Mouse (Mus musculus) stomach, postnatal 0 days (tissue): ENCODE measurements around the gene Pelp1. TPM values are rescaled to one million over a fixed set of nuclear protein-coding genes. Genes with fewer than 3 reads are reported as not detected.
"Not testable (repeated sequence)": the region's sequence is repeated elsewhere in the genome, so short reads cannot be mapped to it uniquely, and the experiment has no call there.

Experiments
- ATAC-seq: fragments of 200-750 bp; cut with Nextera tagmentation; 2 replicates; pipeline ENCODE4 v1.8.0; 2017; ENCODE audit not compliant: low FRiP score, low TSS enrichment
- DNase-seq: peaks from one replicate; pipeline ENCODE4 v3.0.0-alpha.2; 2016; ENCODE audit warnings: low spot score
- H3K27ac ChIP-seq: fragments of 300-500 bp; sonication (generic); replicated peaks from 2 replicates; pipeline ENCODE4 v1.5.1; 2014; ENCODE audit warnings: mild to moderate bottlenecking, control low read depth
- H3K27me3 ChIP-seq: fragments of 300-500 bp; sonication (generic); 2 replicates; pipeline ENCODE4 v1.6.1; 2014; ENCODE audit warnings: low read length; ENCODE audit not compliant: control insufficient read depth, insufficient read depth
- H3K36me3 ChIP-seq: fragments of 300-500 bp; sonication (generic); 2 replicates; pipeline ENCODE4 v1.6.1; 2014; ENCODE audit warnings: low read length, mixed read lengths; ENCODE audit not compliant: control insufficient read depth, insufficient read depth
- H3K4me1 ChIP-seq: fragments of 300-500 bp; sonication (generic); replicated peaks from 2 replicates; pipeline ENCODE4 v1.6.1; 2014; ENCODE audit warnings: antibody characterized with exemption; ENCODE audit not compliant: control insufficient read depth, insufficient read depth
- H3K4me2 ChIP-seq: fragments of 300-500 bp; sonication (generic); replicated peaks from 2 replicates; pipeline ENCODE4 v1.6.1; 2014; ENCODE audit warnings: low read depth, mild to moderate bottlenecking, control low read depth, moderate library complexity
- H3K4me3 ChIP-seq: fragments of 300-500 bp; sonication (generic); 2 replicates; pipeline ENCODE4 v1.5.1; 2014; ENCODE audit warnings: low read depth, low read length, control low read depth
- H3K9ac ChIP-seq: fragments of 300-500 bp; sonication (generic); 2 replicates; pipeline ENCODE4 v1.6.1; 2014; ENCODE audit warnings: mild to moderate bottlenecking, low read length, control low read depth, mixed read lengths
- H3K9me3 ChIP-seq: fragments of 300-500 bp; sonication (generic); 2 replicates; pipeline ENCODE4 v1.6.1; 2016; ENCODE audit warnings: low read length; ENCODE audit not compliant: control insufficient read depth
- CTCF ChIP-seq: IDR thresholded peaks from 2 replicates; pipeline ENCODE4 v1.5.1; 2016; ENCODE audit warnings: antibody characterized with exemption, low read depth, mild to moderate bottlenecking, moderate library complexity
- EP300 ChIP-seq: optimal IDR thresholded peaks from 2 replicates; pipeline ENCODE3; 2016; ENCODE audit warnings: antibody characterized with exemption
- WGBS: fragments of 180-500 bp; shearing (Covaris S2); extraction: QIAGEN DNeasy Blood & Tissue Kit; methylation state at CpG from one replicate; pipeline ENCODE4 v1.1.7; 2014; 5-methylcytosine and 5-hydroxymethylcytosine counted together
- polyA plus RNA-seq: library from polyadenylated mRNA; unstranded; fragments of >200 nt; fragmentation: Nextera tagmentation; extraction: Ambion mirVana; gene quantifications from 2 replicates; pipeline ENCODE4 v1.2.1, GENCODE M21; 2015

The Pelp1 gene
- polyA plus RNA-seq, 1 experiment from 2014 or later = 10.4 TPM

DNA sequence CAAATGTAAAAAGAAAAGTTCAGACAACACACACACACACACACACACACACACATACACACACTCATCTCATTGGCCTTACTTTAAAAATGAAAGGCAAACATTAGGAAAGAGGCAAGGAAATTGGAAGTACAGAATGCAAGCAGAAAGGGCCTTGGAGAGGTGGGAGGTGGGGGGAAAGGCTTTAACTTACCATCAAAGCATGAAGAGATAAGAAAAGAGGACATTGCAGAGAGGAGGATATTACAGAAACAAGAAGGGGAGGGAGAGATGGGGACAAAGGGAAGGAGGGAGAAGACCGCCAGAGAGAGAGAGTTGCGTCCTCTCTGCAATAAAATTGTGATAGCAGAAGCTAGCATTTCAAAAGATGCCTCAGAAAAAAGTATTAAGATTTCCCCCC is 28.5 kb downstream of the Pelp1 start:
- H3K4me3 ChIP-seq = no peak overlapping the region
- H3K4me1 ChIP-seq = no peaks in the 10 kb centered on the region
- 93% methylated on average over 2 of the region's 2 CpGs for WGBS
- TF ChIP-seq CTCF (no peak), EP300 (no peak)
- H3K27me3 ChIP-seq = no peaks in the 10 kb centered on the region
- no peaks in the 10 kb centered on the region for H3K9me3 ChIP-seq
- no peak for ATAC-seq
- H3K4me2 ChIP-seq = no peak overlapping the region
- no peaks in the 10 kb centered on the region for H3K36me3 ChIP-seq
- H3K27ac ChIP-seq = no peak overlapping the region
- no peak for DNase-seq
- H3K9ac ChIP-seq = no peak overlapping the region

DNA sequence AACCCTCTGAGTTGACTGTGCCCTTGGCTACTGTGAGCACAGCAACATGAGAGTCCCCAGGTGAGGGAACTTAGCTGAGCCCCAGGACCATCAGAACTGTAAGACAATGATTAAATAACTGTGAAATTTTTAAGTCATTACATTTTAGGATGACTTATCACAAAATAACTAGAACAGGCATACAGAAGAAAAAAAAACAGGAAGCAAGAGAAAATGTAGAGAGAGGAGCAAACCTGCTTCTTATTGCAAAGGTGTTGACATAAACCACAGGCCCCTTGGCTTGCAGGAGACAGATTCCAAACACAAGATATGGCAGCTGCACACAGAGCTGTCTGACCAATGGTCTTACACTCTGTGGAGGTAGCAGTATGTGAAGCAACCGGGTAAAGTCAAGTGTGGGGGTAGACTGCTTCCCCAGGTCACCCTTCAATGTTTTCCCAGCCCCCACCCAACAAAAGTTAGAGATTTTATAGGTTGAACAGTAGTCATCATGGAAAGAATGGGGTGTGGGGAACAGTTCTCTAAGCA is 29.3 kb downstream of the Pelp1 start:
- no peak for ATAC-seq
- no peak for TF ChIP-seq EP300
- no peak for TF ChIP-seq CTCF
- no peaks in the 10 kb centered on the region for H3K4me1 ChIP-seq
- no peaks in the 10 kb centered on the region for H3K9me3 ChIP-seq
- H3K36me3 ChIP-seq = no peaks in the 10 kb centered on the region
- H3K27me3 ChIP-seq = no peaks in the 10 kb centered on the region
- H3K4me2 ChIP-seq = no peak overlapping the region
- H3K9ac ChIP-seq = no peak overlapping the region
- 40% methylated on average over 1 of the region's 1 CpGs for WGBS
- no peak for DNase-seq
- no peak overlapping the region for H3K27ac ChIP-seq
- H3K4me3 ChIP-seq = no peak overlapping the region

DNA sequence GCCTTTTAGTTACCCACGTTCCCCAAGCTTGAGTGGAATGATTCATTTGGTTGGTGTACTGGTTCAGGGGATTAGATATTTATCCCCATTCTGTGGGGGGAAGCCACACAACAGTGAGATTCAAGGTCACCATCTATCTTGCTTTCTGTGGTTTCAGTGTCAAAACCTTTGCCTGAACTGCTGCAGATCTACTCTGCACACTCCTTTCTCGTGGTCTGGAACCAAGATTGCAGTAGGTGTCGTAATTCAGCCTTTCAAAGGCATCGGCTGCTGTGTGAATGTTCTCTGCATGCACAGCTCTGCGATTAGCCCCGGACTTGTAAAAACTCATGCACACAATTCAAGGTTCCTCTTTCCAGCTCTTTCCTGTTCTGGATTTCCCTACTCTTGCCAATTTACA is 33.8 kb downstream of the Pelp1 start:
- Histone ChIP-seq H3K27me3 (no peaks in the 10 kb centered on the region), H3K9me3 (no peaks in the 10 kb centered on the region), H3K9ac (no peak overlapping the region), H3K4me1 (no peaks in the 10 kb centered on the region), H3K4me3 (no peak overlapping the region), H3K4me2 (no peak overlapping the region), H3K36me3 (no peaks in the 10 kb centered on the region), H3K27ac (no peak overlapping the region)
- TF ChIP-seq CTCF (no peak), EP300 (no peak)
- DNase-seq (no peak), ATAC-seq (no peak)
- WGBS = 76% methylated on average over 6 of the region's 6 CpGs

DNA sequence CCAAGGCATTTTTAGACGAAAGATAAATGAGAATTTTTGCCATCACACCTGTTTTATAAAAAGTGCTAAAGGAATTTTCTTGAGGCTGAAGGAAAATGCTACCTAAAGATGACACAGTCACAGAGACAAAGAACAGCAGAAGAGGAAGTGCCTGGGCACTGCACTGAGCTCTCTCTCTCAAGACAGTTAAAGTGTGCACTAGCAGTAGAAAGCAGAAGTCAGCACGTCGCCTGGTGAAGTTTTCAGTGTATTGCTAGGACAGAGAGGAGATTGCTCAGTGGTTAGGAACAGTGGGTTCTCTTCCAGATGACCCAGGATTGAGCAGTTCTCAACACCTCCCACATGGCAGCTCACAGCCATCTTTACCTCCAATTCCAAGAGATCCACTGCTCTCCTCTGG is 35.5 kb downstream of the Pelp1 start:
- TF ChIP-seq EP300 = no peak
- no peak for TF ChIP-seq CTCF
- DNase-seq = no peak
- H3K27me3 ChIP-seq = no peaks in the 10 kb centered on the region
- no peak overlapping the region for H3K4me2 ChIP-seq
- H3K9ac ChIP-seq = no peak overlapping the region
- WGBS = 66% methylated on average over 3 of the region's 3 CpGs
- H3K36me3 ChIP-seq = no peaks in the 10 kb centered on the region
- H3K27ac ChIP-seq = no peak overlapping the region
- no peaks in the 10 kb centered on the region for H3K9me3 ChIP-seq
- no peak for ATAC-seq
- H3K4me1 ChIP-seq = no peaks in the 10 kb centered on the region
- H3K4me3 ChIP-seq = no peak overlapping the region

DNA sequence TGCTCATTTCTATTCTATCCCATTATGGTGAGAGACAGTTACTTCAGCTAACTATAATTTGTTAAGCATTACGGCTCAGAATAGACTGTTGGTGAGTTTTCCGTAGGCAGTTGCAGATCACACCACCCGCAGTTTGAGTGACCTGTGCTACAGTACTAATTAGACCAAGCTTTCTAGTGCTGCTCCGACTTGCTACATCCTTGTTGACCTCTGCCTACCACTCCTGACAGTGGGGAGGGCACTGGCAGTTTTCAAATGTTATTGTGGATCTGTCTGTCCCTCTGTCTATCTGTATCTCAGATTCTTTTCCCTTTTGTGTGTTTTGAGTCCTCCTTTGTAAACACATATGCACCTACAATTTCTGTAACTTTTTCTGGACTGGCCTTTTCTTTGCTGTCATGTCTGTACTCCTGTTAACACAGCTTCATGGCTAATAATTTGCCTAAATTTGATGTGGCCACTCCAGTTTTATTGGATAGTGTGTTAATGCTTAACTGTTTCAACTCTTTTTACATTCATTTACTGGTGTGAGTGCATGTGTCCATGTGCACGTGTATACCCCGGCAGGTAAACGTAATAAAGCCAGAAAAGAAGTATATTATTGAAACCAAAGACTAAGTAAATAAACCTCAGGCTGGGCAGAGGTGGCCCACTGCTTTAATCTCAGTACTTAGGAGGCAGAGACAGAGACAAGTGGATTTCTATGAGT is 36.8 kb downstream of the Pelp1 start:
- DNase-seq = no peak
- no peaks in the 10 kb centered on the region for H3K9me3 ChIP-seq
- no peak for ATAC-seq
- H3K27me3 ChIP-seq = no peaks in the 10 kb centered on the region
- H3K4me3 ChIP-seq = no peak overlapping the region
- no peaks in the 10 kb centered on the region for H3K36me3 ChIP-seq
- H3K4me1 ChIP-seq = no peaks in the 10 kb centered on the region
- TF ChIP-seq EP300 (no peak), CTCF (no peak)
- no peak overlapping the region for H3K4me2 ChIP-seq
- H3K27ac ChIP-seq = no peak overlapping the region
- H3K9ac ChIP-seq = no peak overlapping the region
- WGBS = 68% methylated on average over 7 of the region's 7 CpGs

DNA sequence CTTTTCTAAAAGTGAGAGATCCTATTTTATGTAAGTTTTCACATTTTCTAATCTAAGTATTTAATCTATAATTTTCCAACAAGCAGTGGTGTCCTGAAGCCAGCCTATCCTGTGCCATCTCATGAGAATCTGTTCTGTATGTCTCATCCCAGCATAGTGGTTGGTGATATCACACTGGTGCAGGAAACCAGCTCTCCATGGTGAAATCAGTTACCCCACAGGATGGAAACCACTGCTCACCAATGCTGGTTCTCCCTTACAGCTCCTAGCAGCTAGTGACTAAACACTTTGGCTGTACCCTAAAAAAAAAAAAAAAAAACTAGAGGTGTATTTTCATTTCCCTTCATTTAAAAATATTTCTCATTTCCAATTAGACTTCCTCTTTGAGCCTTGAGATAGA is 37.4 kb downstream of the Pelp1 start:
- Histone ChIP-seq H3K4me3 (no peak overlapping the region), H3K9ac (no peak overlapping the region), H3K27me3 (no peaks in the 10 kb centered on the region), H3K36me3 (no peaks in the 10 kb centered on the region), H3K27ac (no peak overlapping the region), H3K9me3 (no peaks in the 10 kb centered on the region), H3K4me1 (no peaks in the 10 kb centered on the region), H3K4me2 (no peak overlapping the region)
- TF ChIP-seq CTCF = no peak
- TF ChIP-seq EP300 = no peak
- ATAC-seq = no peak
- DNase-seq = no peak

DNA sequence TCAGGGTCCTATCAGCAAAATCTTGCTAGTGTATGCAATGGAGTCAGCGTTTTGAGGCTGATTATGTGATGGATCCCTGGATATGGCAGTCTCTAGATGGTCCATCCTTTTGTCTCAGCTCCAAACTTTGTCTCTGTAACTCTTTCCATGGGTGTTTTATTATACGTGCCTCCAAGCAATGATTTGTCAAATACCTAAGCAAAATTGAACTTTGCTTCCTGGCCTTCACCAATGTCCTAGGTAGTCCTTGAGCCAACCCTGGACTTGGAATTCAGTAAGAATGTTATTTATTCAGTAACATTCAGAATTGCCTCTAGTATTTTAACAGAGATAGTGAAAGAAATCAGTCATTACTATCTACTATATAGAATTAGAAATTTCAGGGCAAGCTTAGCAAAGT is 41.2 kb downstream of the Pelp1 start:
- WGBS = 64% methylated on average over 2 of the region's 2 CpGs
- not testable (repeated sequence) for H3K4me2 ChIP-seq, H3K4me1 ChIP-seq, DNase-seq, H3K4me3 ChIP-seq, H3K27ac ChIP-seq, H3K9me3 ChIP-seq, H3K36me3 ChIP-seq, ATAC-seq, H3K27me3 ChIP-seq, H3K9ac ChIP-seq

DNA sequence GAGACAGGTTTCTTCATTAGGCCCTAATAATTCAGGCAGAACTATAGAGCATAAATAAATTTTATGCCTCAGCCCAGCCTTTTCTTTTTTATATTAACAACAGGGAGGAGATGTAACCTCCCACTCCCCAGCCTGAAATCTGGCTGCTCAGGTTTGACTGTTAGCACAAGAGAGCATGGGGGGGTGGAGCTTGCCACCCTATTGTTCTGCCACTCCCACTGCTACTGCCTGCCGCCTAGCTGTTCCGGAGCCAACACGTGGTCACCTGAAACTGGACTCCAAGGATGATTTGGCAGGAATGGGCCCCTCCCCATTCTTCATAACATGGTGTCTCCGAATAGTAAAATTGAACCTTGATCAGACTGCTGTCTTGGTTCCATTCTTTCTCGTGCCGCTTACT is 42.1 kb downstream of the Pelp1 start:
- not testable (repeated sequence) for H3K27me3 ChIP-seq, H3K9ac ChIP-seq, H3K4me2 ChIP-seq, H3K9me3 ChIP-seq, H3K4me1 ChIP-seq, H3K4me3 ChIP-seq, ATAC-seq, H3K36me3 ChIP-seq, H3K27ac ChIP-seq, DNase-seq
- 74% methylated on average over 5 of the region's 6 CpGs for WGBS
